Mouse (Mus musculus): ENCODE measurements at regions not wholly inside any gene's neighbourhood (a gene's known extent, or its start where the extent isn't known, plus 50 kb on each side); places are given as distances from the start of the nearest gene placed in this dataset.

DNA sequence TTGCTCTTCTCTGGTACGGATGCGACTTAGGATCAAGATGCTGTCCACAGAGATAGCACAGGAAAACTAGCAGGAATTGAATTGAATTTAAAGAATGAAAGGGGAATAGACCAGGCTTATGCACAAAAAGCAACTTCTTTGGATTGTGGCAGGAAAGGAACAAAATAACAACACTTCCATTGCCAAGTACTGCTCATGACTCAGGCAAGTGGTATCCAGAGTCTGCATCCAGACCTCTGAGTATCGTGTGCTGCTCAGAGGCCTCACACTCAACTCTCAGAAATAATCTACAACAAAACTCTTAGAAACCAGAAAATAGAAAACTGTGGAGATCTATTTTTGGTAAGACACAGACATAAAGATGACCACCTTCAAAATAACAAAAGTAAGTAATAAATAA, 176.1 kb upstream of the Egflam start:
- DNase-seq (ENCODE audit: low spot score in 2 of 2), result no peak

DNA sequence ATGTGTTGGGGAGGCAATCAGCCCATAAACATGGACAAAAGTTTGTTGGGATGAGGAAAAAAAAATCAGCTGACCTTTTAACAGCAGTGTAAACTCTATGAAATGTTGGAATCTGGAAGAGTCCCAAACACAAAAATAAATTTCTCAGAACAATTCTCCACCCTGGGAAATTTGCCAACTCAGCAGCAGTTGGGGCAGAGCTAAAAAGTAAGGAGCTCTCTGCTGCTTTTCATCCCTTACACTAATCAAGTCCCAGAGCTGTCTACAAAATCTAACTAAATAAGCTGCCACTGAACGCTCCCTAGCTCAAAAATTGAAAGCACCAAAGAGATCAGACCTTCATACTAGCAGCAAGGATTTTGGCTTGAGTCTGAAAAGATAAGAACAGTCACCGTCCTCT, 176.6 kb upstream of the Egflam start:
- DNase-seq (ENCODE audit: low spot score in 2 of 2), result no peak

DNA sequence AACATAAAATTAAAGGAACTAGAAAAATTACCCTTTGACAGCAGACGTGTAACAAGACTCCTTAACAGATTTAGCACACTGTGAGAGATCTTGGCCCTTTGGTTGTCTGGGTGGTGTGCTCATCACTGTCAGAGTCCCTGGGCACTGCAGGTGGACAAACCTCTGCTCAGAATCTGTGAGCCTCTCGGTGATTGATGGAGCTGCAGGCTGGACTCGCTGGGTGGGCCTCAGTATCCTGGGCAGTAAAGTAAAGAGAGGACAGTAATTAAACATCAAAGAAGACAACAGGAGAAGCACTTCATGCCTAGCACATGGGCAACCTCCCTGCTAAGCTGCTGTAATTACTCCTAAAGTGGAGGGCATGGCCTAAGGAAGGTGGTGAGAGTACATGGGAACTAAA, 180.2 kb upstream of the Egflam start:
- DNase-seq (ENCODE audit: low spot score in 2 of 2), result no peak

DNA sequence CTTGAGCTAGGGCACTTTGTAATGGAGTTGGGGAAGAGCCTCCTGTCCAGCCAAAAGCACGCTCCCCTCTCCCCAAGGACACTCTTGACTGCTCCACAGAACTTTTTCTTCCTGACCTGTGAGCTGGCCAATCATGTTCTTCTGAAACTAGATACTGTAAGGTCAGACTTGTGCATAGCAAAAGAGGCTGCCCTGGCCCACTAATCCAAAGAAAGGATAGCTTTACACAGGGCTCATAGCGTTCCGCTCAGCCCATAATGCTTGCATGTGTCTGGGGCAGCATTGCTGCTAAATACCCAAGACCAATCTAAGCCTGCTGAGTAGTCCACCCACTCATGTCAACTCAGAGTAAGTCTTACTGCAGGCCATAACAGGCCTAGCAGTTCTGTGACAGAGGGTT, 189.0 kb upstream of the Egflam start:
- DNase-seq (ENCODE audit: low spot score in 2 of 2), result no peak

DNA sequence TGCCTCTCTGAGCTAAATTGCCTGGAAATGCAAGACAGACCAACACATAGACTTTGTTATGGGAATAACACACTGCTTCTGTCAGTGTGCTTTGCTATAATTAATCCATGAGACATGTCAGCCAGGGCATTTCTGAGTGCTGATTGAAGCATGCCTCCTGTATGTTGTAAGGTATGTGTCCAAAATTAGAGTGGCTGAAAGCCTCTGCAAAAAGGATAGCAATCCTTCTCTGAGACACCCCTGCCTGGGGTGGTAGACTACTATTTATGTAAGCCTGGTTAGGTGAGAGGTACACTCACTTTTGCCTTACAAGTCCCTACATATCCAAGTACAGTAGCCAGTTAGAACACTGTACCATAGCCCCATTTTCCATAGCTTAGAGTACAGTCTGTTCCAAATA, 193.3 kb upstream of the Egflam start:
- no peak for DNase-seq (ENCODE audit: low spot score in 2 of 2)

DNA sequence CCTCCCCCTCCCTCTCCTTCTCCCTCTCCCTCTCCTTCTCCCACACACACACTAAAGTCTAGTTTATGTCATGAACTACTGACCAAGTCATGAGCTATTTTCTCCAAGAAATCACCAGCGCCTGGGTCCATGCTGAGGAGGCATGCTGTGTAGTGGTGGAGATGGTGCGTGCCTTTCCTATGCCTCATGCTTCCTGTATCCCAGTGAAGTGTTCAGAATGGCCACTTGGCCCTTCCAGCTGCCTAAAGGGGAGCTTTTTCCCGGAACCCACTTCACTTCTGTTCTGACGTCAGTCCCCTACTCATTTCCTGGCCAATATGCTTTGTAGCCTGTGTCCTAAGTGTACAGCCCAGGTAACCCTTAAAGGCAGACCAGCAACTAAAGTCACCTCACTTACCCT, 199.1 kb upstream of the Egflam start:
- no peak for DNase-seq (ENCODE audit: low spot score in 2 of 2)

DNA sequence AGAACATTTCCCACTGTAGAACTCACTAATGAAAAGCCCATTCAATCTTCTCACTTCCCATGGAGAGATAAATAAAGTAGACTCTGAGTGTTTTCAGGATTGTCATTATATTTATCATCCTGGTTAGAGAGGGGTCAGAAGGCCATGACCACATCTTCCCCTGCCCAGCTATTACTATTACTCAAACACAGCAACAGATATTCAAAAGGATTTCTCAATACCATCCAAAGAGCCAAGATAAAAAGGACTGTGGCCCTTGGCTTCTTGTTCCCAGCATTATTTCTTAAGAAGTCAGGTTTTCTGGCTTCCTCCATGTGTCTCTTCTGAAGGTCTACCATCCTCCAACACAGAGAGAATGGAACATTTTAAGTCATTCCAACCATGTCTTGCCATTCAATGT, 199.6 kb upstream of the Egflam start:
- no peak for DNase-seq (ENCODE audit: low spot score in 2 of 2)

DNA sequence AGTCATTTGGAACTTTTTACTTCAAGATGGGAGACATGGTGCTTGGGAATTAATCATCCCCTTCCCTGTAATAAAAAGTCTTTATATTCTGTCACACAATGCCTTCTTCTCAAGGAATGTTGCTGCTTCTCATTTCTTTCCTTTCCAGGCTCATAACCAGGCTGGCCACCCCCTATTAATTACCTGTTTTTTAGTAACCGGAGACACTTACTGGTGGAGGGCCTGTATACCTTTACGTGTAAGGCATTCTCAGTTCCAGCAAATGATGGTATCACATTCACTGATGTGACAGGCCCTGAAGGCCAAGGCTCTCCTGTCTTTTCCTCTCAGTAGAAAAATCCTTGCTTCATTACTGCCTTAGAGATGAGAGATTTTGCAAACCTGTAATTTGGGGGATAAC, 203.3 kb upstream of the Egflam start:
- DNase-seq (ENCODE audit: low spot score in 2 of 2), result no peak

DNA sequence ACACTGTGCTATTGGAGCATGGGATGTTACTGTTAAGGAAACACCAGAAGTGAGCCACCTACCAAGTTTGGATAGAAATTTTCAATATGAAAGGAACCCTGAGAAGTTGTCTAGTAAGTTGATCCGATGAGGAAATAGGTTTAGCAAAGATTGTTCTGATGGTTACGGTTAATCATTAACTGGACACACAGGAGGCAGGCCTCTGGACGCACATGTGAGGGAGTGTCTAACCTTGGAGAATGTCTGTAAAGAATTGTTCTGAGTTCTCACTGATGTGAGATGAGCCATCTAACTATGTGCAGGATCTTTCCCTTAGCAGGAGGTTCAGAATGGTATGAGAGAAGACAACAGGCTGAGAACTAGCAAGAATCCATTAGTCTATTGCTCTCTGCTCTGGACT, 205.8 kb upstream of the Gdnf start:
- DNase-seq (ENCODE audit: low spot score in 2 of 2), result no peak

DNA sequence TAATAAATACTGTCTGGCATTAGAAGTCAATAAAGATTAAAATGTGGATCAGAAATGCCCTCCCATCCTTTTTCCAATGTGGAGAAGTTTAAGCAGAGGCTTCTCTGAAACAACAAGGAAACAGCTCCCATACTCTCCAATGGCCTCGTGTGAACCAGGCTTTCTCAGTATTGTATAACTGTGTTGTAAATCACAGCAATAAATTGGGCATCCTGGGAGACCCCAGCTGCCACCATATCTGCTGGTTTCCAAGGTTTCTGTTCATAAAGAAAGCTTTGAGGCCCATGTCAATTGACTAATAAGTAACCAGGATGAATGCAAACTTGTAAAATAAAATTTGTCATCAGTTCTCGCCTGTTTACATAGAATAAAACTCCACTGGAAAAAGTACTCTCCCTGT, 192.7 kb upstream of the Gdnf start:
- DNase-seq (ENCODE audit: low spot score in 2 of 2), result no peak

DNA sequence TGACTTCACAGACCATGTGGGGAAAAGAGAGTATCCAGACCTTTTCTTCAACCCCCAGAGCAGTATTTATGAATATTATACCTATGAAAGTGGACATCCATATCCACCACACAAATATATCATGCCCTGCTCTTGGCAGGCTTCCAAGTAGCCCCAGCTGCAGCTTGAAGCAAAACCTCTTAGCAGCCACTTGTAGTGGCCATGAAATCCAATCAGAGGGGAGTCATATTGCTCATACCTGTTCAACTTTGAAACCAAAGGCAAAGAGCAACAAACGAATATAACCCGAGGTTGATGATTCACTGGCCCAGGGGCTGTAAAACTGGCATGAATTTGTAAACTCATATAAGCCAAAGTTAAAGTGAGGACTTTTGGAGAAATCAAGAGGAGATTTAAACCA, 187.6 kb upstream of the Gdnf start:
- no peak for DNase-seq (ENCODE audit: low spot score in 2 of 2)

DNA sequence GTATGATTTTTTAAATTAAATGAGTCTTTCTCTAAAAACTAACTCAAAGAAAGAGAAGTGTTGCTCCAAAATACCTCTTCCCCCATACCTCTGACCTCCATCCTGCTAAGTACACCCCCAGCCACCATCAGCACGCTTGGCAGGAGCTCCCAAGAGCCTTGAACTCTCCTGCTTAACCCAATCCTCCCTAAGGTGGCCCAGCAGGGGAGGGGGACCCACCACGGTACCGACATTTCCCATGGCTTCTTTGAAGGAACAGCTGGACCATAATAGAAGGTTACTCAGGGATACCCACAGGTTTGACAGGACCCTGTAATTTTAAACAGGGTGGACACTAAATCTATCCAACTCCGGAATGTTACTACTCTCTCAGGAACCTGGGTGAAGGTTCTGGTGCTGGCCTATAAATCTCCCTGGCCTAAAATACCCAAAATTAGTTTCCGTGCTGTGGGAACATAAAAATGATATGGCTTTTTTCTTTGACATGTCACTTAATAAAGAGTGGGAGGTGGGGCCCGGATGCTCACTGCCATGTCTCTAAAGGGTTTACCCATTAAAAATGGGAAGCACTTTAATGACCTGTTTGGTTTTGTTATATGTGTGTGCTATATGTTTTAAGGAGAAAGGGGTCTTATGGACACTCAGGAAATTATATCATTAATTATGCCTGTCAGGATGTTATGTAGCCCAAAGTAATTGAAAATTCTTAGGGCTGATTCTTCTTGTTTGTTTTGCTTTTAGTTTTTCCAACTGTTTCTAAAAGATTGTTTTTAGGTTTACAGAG, 185.8 kb upstream of the Gdnf start:
- DNase-seq (ENCODE audit: low spot score in 2 of 2), result no peak

DNA sequence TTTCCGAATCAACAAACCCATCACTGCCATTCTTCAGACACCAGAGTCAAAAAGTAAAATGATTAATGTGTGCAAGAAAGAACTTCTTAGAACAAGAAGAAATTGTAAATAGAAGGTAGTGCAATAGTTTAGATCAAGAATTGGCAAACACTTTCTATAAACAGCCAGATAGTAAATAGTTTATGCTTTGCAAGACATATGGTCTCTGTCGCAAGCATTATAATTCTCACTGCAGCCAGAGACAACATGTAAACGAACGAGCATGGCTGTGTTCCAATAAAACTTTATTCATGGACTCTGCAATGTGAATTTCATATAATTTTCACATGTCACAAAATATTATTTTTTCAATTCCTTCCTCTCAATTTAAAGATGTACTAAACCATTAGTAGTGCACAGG, 180.8 kb upstream of the Gdnf start:
- DNase-seq (ENCODE audit: low spot score in 2 of 2), result no peak

DNA sequence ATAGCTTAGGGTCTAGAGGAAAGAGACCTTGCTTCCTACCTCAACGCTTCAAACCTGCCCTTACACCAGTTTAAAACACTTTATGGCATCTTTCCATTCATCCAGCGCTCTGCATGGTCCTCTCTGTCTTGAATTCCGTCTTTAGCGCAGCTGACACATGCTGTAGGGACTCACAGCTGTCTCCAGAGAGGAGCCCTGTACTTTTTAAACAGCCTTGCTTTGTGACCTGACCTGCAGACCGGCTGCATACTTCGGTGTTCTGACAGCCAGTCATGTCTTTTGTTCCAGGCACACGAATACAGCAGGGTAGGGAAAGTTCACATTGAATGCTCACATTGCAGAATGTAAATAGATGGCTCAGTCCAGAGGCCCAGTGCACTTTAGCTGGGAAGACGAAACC, 175.4 kb upstream of the Gdnf start:
- no peak for DNase-seq (ENCODE audit: low spot score in 2 of 2)

DNA sequence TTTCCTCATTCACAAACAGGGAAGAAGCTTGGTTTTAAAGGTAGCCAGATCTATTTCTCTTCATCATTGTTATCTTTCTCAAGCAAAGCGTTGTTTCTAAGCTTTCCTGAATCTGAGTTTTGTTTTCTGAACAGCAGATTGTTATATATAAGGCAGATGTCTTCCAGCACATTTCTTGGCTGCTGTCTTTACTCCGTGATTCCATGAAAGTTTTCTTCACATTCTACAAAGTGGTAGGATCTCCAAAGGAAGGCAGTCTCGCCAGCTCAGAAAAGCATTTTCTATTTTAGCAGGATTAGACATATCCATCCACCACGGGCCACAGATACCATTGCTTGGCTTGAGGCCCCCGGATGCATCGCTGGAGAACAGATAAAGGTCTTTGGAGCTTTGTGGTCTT, 171.2 kb upstream of the Gdnf start:
- DNase-seq (ENCODE audit: low spot score in 2 of 2), result no peak

DNA sequence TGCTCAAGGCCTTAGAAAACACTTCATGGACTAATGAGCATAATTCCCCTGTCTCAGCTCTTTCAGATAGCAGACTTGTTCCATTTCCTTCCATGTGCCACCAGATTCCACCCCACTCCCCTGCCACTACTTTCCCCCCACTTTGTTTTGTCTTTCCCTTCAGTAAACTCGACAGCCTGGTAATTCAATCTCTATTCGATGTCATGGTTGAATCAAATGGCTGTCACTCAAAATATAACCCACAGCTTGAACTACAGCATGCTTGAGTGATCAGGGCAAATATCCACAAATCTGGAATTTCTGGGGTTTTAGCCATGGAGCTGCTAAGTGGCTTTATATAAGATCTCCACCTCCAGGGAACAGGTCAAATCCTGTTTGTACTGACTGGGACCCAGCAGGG, 168.6 kb upstream of the Gdnf start:
- DNase-seq (ENCODE audit: low spot score in 2 of 2), result no peak

DNA sequence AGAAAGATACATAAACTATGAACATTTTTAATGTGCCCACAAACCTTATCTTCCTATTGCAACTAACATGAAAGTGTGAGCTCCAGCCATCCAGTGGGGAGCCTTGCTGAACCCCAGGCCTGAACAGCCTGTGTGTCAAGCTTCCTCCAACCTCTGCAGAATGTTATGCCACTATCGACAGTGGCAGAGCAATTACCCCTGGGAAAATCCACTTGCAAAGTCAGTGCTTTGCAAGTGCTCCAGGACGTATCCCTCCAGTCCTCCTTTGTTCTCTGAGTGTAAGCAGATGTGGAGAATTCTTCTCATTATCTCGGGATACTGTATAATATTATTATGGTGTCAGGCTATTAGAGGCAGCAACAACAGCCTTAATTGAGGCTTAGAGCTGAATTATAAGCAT, 159.9 kb upstream of the Gdnf start:
- no peak for DNase-seq (ENCODE audit: low spot score in 2 of 2)

DNA sequence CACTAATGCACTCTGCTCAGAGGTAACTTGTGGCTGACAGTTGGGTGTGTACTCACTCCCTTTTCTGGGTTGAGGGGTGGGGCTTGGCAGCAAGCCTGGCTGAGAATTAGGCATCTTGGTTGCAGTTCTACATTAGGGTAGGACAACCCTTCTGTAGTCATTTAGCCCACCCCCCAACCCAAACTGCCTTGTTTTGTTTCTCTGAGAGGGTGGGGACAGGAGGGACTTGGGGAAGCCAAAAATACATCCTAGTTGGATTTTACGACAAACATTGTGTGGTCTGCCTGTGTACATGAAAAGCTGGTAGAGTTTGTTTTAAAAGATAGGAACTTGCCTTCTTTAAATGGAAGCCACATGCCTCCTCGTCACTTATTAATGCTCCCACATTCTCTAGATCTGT, 146.8 kb upstream of the Gdnf start:
- DNase-seq (ENCODE audit: low spot score in 2 of 2), result no peak

DNA sequence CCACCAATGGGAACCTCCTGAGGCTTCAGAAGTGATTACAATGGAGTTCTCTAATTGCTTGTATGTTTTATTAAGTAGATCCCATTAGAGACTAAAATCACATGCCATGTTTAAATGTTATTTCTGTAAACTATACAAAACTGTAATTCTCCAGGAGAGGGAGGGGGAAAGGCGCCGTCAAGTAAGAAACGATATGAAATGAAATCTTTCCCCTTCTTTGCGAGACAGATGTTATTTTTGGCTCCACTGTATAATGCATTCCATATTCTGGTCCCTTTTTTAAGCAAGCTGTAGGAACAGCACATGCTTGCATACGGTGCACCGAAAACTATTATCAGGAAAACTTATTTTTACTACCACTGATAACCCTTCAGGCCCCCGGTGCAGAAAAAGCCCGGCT, 141.0 kb upstream of the Gdnf start:
- DNase-seq (ENCODE audit: low spot score in 2 of 2), result no peak

DNA sequence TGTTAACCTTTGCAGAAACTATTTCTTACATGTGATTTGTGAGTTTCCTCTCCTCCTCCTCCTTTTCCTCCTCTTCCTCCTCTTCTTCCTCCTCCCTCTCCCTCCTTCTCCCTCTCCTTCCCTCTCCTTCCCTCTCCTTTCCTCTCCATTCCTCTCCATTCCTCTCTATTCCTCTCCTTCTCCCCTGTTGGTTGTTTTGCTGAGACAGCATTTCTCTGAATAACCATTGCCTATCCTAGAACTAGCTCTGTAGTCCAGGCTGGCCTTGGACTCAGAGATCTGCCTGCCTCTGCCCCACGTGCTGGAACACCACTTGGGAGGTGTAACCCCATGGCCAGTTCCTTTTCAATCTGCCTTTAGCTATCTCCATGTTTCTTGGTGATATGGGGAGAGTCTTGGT, 133.7 kb upstream of the Gdnf start:
- no peak for DNase-seq (ENCODE audit: low spot score in 2 of 2)

DNA sequence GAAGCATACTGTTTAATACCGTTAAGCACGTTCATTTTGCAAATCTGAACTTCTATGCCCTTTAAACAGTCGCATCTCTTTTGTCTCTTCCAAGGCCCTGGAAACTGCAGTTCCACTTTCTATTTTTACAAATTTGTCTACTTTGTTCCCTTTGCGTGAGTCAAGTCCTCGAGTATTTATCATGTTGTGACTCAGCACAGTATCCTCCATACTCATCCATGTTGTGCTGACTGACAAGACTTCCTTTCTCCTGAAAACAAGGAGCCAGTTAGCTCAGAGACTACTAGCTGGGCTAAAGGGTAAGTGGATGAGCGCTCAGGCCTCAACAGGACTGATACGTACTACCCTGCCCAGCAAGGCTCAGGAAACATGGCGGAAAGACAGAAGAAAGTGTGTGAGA, 131.9 kb upstream of the Gdnf start:
- DNase-seq (ENCODE audit: low spot score in 2 of 2), result no peak

DNA sequence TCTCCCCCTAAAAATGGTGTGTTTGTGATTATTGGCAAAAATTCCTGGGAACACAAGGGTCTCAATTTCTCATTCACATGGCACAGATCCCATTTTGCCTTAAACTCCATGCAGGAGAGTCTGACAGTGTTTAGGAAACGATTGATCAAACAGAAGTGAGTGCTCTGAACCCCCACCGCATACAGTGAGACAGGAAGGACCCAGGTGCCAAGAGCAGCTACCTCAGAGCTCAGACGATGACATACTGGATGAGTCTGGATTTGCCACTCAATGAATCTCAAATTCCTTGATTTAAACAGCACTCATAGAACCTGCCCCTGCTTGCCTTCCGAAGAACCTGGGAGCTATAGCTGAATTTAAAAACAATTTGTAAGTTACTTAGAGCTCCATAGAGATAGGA, 129.6 kb upstream of the Gdnf start:
- no peak for DNase-seq (ENCODE audit: low spot score in 2 of 2)

DNA sequence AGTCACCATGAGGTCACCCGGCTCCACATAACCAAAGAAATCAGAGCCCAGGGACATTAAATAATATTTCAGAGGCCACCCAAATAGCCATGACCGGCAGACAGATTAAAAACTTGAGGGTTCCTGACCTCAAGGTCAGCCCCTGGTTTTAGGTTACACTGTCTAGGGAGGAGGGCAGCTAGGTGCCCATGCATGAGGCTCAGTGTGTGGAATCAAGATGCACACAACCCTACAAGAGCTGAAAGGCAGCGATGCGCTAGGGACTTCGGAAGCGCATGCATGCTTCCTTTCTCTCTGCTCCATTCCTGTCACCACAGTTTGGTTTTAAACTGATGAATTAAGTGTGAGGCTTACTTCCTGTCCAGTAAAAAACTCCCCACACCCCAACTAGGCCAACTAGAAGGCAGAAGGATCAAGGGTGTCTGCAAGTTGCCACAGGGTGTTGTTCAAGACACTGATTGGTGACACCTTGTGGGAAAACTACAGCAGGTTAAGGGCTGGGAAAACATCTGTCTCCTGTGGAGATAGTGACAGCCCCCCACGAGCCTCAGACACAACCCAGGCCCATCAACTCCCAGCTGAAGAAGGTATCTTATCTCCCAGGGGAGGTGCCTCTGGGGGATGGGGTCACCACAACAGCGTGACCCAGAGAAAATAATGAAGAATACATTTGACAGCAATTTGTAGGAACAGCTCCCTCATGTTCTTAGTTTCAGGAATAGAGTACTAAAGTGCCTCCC, 127.2 kb upstream of the Gdnf start:
- DNase-seq (ENCODE audit: low spot score in 2 of 2), result no peak

DNA sequence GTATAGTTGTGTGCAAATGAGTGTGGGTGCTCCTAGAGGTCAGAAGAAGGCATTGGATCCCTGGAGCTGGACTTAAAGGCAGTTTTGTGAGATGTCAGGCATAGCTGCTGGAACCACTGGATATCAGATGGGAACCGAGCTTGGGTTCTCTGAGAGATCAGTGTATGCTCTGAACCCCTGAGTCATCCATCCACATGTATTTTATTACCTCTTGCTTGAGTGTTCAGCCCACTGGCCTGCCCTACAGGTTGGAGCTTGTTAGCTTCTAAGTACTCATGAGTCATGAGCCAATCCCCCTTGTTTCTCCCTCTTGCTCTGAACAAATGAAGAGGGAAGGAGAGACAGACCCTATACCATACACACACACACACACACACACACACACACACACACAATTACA, 119.4 kb upstream of the Gdnf start:
- DNase-seq (ENCODE audit: low spot score in 2 of 2), result no peak
